Comparison of ENCODE assay signal across 22 mouse cellular contexts in genomic region chr10:69628743-69629142, GRCm38 (mm10).
DNase-seq lines count a peak whose midpoint lies in the region; ATAC-seq lines count a peak whose summit lies in the region.
"Had no signal": no experiment of that assay in that cellular context is flagged by ENCODE, and none has a peak within 500 bp of the region (broad histone marks: within the 10 kb centered on the region; RNA-seq: fewer than 3 reads in every experiment).

No protein-coding gene starts in this region.

- no peak for ATAC-seq in embryonic facial prominence, embryonic 14.5 days (ENCODE audit: low read depth)
- ATAC-seq in forebrain, embryonic 16.5 days = no peak
- ATAC-seq: CD4-positive, CD25-positive, alpha-beta regulatory T cell, adult 4 months; liver, embryonic 12.5 days; Patski had no signal

- H3K27me3 ChIP-seq in embryonic facial prominence, embryonic 14.5 days (replicated peaks; ENCODE audit: control insufficient read depth, insufficient read depth, low read length) = no peaks in the 10 kb centered on the region
- H3K27me3 ChIP-seq in forebrain, embryonic 16.5 days (replicated peaks; ENCODE audit: control insufficient read depth, insufficient read depth, low read length) = no peaks in the 10 kb centered on the region
- H3K27me3 ChIP-seq: limb, embryonic 12.5 days; liver, embryonic 12.5 days; neural tube, embryonic 15.5 days; Patski; stomach, embryonic 15.5 days had no signal

- intact Hi-C loops in heart, postnatal 36 days (cut with DNase I) = no loop called here

- no peak overlapping the region for H3K4me3 ChIP-seq in embryonic facial prominence, embryonic 14.5 days (ENCODE audit: low read depth, low read length)
- no peak overlapping the region for H3K4me3 ChIP-seq in forebrain, embryonic 16.5 days (replicated peaks; ENCODE audit: low read length)
- H3K4me3 ChIP-seq: limb, embryonic 12.5 days; liver, embryonic 12.5 days; neural tube, embryonic 15.5 days; stomach, embryonic 15.5 days had no signal

- H3K4me2 ChIP-seq in embryonic facial prominence, embryonic 14.5 days (ENCODE audit: low read depth, low read length) = no peak overlapping the region
- H3K4me2 ChIP-seq in forebrain, embryonic 16.5 days (ENCODE audit: low read length) = no peak overlapping the region
- H3K4me2 ChIP-seq: hindbrain, embryonic 14.5 days; limb, embryonic 12.5 days; liver, embryonic 12.5 days; neural tube, embryonic 15.5 days; stomach, embryonic 15.5 days had no signal

- 0 out of 2 replicates have a peak, but pooled peaks cover 4% of the 10 kb centered on the region for H3K4me1 ChIP-seq in embryonic facial prominence, embryonic 14.5 days (ENCODE audit: control insufficient read depth, insufficient read depth, low read length)
- peaks cover 15% of the 10 kb centered on the region for H3K4me1 ChIP-seq in forebrain, embryonic 16.5 days (replicated peaks; ENCODE audit: control insufficient read depth, insufficient read depth, low read length)
- H3K4me1 ChIP-seq: liver, embryonic 12.5 days had no signal

- DNase-seq in heart, postnatal 4 days = peak; percentile 2
- no peak for DNase-seq in heart, postnatal 36 days
- DNase-seq in urinary bladder, postnatal 14 days (ENCODE audit: low spot score) = peak; percentile 1
- DNase-seq in urinary bladder, postnatal 4 days (ENCODE audit: low spot score in 2 of 2) = no peak
- DNase-seq in embryonic facial prominence, embryonic 14.5 days (ENCODE audit: low spot score) = peak; percentile 55
- no peak for DNase-seq in liver
- DNase-seq: adrenal gland, postnatal 36 days; cerebellum, adult 9-10 months; heart, adult 18-20 months; kidney, adult 2 months; right cerebral cortex, adult 18-20 months; right cerebral cortex, postnatal 4 days; thymus, postnatal 25 days had no signal

- H3K9me3 ChIP-seq in embryonic facial prominence, embryonic 14.5 days (ENCODE audit: control insufficient read depth, low read length) = no peaks in the 10 kb centered on the region
- no peaks in the 10 kb centered on the region for H3K9me3 ChIP-seq in forebrain, embryonic 16.5 days (ENCODE audit: control insufficient read depth, low read length)
- H3K9me3 ChIP-seq: limb, embryonic 12.5 days; liver, embryonic 12.5 days; neural tube, embryonic 15.5 days; stomach, embryonic 15.5 days had no signal

- H3K9ac ChIP-seq in embryonic facial prominence, embryonic 14.5 days (ENCODE audit: low read depth, low read length) = no peak overlapping the region
- H3K9ac ChIP-seq in forebrain, embryonic 16.5 days (replicated peaks; ENCODE audit: low read depth, low read length) = no peak overlapping the region
- H3K9ac ChIP-seq: hindbrain, embryonic 14.5 days; limb, embryonic 12.5 days; liver, embryonic 12.5 days; neural tube, embryonic 15.5 days; stomach, embryonic 15.5 days had no signal

- H3K27ac ChIP-seq in embryonic facial prominence, embryonic 14.5 days (replicated peaks; ENCODE audit: low read depth, low read length) = no peak overlapping the region
- no peak overlapping the region for H3K27ac ChIP-seq in forebrain, embryonic 16.5 days (ENCODE audit: low read length)
- H3K27ac ChIP-seq: hindbrain, embryonic 14.5 days; kidney, postnatal 0 days; limb, embryonic 12.5 days; liver, embryonic 12.5 days; neural tube, embryonic 15.5 days; stomach, embryonic 15.5 days had no signal

- H3K36me3 ChIP-seq in embryonic facial prominence, embryonic 14.5 days (ENCODE audit: control insufficient read depth, insufficient read depth, low read length) = no peaks in the 10 kb centered on the region
- no peaks in the 10 kb centered on the region for H3K36me3 ChIP-seq in forebrain, embryonic 16.5 days (ENCODE audit: control insufficient read depth, insufficient read depth)
- H3K36me3 ChIP-seq: limb, embryonic 12.5 days; liver, embryonic 12.5 days; neural tube, embryonic 15.5 days; stomach, embryonic 15.5 days had no signal

- WGBS in embryonic facial prominence, embryonic 14.5 days = 30% methylated on average over 6 of the region's 6 CpGs
- 67% methylated on average over 6 of the region's 6 CpGs for WGBS in forebrain, embryonic 16.5 days

Comparison
In these comparisons a context has a peak if more than half of its experiments do, and no peak if none do; other contexts are left out.
1. DNase-seq: peak in heart, postnatal 4 days (single experiment), urinary bladder, postnatal 14 days (single experiment) and embryonic facial prominence, embryonic 14.5 days (single experiment); none in heart, postnatal 36 days (0 of 2), urinary bladder, postnatal 4 days (0 of 2) and liver (single experiment).